Mouse (Mus musculus) testis, postnatal 14 days (tissue): ENCODE measurements around the gene 2300002M23Rik.

Experiments
- DNase-seq: peaks from one replicate; pipeline ENCODE4 v3.0.0; 2021; ENCODE audit warnings: low spot score

2300002M23Rik gene

DNA sequence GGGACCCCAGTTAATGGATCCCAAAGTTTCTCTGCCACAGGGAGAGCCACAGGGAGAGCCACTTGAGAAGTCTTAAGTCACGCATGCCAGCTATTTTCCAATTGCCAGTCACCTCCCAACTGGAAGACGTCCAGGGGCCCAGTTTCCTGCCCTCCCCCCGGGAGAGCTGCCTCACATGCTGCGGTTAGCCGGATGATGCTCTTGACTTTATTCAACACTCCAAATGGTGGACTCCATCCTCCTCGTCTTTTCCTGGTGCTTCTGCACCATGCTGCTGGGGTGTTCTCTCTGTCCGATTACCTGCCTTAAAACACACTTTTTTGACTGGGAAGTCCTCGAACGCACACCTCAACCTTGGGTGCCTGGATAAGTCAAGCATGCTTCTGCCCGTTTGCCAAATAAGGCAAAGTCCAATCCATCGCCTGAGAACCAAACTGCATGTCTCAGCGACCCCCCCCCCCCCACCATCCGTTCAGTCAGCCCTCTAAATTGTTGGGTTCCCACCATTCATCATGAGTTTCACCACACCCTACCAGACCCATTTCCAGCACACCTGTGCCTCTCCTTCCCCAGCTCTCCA is 11.0 kb upstream of the 2300002M23Rik start:
- no peak for DNase-seq

DNA sequence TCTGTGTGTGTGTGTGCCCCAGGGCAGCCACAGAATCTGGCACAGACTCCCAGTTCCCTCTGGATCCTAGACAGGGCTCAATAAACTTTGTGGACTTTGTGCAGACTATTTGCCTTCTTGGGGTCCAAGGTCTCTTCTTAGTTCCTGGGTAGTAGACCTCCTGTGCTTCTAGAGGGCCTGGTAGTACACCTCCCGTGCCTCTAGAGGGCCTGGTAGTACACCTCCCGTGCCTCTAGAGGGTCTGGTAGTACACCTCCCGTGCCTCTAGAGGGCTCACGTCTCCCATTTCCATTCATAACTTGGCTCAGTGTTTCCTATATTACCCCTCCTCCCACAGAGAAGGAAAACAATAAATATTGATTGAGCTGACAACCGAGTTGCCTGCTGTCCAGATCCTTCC is 10.4 kb upstream of the 2300002M23Rik start:
- peak; percentile 56 for DNase-seq

DNA sequence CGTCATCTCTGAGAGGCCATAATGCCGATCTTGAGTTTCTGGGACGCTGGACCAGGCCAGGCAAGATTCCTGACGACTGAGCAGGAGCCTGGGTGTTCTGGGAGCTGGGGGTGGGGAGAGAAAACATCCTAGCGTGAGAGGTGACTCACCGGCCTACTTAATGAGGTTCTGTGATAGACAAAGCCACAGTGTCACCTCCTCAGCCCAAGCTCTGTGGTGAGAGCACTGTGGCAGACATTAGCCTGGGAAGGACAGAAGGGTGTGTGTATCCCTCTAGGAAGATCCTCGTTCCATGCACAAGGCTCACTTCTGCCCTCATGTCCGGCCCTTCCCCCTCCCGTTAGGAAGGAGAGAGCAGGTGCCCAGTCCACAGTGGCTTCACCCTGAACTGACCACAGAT is 9.9 kb upstream of the 2300002M23Rik start:
- DNase-seq, result no peak

DNA sequence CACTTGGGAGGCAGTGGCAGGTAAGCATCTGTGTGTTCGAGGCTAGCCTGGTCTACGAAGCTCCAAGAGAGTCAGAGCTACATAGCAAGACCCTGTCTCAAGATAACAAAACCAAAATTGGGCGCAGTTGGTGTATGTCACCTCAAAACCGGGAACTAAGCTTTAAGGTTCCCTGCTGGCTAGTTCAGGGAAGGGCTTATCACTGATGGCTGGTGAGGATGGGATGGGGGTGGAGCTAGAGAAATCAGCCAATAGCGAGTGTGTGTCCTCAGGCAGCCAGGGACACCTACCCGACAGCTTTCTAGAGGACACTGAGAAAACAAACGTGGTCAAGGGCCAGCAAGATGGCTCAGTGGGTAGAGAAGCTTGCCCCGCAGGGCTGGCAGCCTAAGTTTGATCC is 9.0 kb upstream of the 2300002M23Rik start:
- no peak for DNase-seq

DNA sequence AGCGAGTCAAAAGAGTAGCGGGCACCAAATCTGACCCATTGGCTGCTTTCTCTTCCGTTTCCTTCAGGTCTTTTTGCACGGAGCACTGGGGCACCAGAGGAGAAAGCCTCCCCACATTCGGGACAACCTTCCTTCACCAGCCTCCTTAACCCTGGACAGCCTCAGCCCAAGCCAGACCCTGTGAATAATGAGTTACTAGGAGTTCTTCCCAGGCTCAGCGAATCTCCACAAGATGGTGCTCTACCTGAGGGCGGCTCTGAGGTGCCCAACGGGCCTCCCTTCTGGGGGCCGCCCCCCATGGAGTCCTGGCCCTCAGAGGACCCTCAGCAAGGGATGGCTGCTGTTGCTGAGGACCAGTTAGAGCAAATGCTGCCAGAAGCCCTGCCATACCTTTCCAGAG is 517 bp downstream of the 2300002M23Rik start:
- DNase-seq, result peak; percentile 2

DNA sequence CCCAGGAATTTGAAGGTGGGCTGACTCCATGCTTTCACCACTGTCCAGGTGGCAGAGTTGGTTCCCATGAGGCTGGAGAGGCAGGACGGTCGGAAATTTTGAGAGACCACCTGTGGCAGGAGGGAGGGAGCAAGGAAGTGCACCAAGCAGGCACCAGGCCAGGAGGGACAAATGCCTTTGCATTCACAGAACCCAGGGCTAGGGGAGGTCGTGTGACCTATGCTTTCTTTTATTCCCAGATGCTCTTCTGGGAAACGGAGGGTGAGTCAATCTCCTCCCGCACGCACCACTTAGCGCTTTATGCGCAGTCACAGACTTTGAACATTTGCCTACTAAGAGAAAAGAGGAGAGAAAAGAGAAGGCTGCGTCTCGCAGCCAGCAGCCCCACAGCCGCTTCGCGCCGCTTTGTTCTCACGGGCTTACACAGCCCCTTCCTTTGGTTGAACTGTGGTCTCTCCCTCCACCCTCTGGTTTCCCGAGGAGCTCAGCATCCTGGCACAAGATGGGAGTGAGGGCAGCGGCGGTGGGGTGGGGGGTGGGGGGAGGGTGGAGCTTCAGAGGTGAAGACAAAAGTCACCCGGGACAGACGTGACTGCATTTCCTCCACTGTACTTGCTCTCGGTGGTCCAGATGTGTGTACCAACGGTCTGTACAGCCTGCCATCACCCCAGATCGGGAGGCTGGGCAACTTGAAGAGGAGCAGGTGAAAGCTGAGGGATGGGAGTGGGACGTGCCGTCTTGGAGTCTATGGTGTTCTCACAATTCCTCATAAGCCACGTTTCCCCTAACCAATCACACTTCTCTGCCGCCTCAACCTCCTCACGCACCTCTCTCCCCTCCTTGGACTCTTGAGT is 2.1 kb downstream of the 2300002M23Rik start:
- DNase-seq, result peak; percentile 2

DNA sequence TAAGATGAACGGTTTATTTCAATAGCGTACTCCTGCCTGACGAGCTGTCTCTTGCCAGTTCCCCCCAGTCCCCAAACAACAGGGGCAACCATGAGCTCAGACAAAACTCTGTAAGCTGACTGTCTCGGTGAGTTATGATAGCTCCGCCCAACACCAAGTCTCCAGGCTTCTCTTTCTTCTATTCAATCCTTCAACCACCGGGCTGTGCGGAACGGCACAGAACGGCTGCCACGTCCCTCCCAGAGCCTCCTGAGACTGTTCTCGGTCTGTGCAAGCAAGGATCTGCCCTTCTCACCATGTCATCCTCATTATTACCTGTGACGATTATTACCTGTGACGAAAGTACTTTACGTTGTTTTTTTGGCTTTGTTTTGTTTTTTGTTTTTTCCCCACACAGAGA is 3.6 kb downstream of the 2300002M23Rik start:
- no peak for DNase-seq

DNA sequence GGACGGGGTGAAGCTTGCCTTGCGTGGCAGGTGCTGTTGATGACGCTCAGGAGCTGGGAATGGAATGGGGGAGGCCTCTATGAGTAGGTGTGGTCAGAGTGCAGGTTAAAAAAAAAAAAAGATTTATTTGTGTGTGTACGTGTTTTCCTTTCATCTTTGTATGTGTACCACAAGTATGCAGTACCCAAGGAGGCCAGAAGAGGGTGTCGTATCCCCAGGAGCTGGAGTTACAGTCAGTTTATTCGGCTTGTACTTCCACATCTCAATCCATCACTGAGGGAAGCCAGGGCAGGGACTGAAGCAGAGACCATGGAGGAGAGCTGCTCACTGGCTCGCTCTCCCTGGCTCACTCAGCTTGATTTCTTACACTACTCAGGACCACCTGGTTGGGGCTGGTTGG is 4.2 kb downstream of the 2300002M23Rik start:
- no peak for DNase-seq

DNA sequence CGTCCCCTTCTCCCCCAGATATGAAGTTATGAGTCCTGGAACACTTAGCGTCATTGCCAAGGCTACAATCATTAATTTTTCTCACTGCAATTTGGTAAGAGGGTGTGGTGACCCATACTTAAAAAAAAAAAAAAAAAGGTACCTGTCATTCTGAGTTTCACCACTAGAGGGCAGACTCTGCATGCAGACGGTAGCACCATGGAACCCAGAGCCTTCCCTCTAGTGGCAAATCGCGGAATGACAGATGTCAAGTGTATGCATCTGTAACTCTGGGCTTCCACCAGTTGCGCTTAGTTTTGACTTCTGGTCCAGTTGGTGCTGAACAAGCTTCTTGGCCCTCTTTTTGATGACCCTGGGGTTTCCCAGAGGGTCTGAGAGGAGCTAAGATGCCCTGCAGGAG is 11.0 kb downstream of the 2300002M23Rik start:
- DNase-seq, result peak; percentile 76

DNA sequence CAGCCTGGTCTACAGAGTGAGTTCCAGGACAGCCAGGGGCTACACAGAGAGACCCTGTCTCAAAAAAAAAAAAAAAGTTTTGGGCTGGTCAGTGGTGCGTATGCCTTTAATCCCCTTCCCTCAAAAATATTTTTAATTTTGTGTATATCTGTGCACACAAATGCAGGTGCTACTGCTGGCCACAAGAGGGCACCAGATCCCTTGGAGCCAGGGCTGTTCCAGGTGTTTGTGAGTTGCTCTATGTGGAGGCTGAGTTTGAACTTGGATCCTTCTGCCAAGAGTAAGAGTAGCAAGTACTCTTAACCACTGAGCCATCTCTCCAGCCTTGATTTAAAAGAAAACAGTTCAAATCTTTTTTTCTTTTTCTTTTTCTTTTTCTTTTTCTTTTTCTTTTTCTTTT is 15.7 kb downstream of the 2300002M23Rik start:
- no peak for DNase-seq

DNA sequence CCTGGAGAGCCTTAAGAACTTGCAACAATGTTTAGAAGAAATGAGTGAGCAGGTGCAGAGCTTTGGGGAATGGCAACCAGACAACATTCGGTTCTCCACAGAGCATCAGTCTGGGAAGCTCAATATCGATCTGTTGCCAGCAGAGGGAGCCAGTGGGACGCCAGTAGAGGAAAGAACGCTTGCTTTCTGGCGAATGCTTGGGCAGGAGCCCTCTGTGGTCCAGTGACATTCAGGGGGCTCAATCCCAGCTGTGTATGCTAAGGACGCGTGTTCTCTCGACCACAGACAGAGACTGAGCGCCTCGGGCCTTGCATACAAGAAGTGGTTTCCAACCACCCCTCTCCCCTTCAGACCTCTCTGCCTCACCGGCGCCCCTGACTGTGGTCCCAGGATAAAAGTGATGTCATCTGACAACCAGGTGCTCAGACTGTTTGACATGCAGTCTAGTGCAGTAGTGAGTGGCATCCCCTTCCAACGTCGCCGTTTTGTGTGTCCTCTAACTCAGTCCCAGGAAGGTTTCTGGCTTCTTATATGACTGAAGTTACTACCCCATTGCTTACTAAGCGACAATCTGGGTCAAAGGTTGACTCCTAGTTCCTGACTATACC is 17.2 kb downstream of the 2300002M23Rik start:
- peak; percentile 85 for DNase-seq

DNA sequence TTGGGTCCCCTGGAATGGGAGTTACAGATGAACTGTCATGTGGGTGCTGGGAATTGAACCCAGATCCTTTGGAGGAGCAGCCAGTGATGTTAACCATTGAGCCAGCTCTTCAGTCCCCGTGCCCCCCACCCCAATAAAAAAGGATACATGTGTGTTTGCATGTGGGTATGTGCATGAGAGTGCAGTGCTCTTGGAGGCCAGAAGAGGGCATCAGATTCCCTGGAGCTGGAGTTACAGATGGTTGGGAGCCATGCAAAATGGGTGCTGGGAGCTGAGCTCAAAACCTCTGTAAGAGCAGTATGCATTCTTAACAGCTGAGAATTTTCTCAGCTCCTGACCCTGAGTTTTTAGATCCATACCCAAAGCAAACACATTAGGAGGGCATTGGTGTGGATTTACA is 20.0 kb downstream of the 2300002M23Rik start:
- DNase-seq, result no peak

DNA sequence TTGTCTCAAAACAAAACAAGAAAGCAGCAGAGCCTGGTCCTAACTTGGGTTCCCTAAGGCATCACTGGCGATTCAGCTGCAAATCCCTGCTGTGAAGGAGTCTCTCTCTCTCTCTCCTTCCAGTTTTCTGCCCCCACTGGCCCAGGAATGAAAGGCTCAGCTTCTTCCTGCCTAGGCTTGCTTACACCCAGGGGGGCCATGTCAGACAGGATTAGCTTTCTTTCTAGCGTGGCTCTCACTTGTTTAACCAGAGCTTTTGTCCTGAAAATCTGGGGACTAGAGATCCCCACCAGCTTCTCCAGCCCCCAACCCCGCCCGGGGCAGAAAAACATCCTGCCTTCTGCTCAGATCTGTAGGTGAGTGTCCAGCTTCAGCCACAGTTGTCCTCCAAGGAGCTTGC is 21.1 kb downstream of the 2300002M23Rik start:
- DNase-seq, result no peak

DNA sequence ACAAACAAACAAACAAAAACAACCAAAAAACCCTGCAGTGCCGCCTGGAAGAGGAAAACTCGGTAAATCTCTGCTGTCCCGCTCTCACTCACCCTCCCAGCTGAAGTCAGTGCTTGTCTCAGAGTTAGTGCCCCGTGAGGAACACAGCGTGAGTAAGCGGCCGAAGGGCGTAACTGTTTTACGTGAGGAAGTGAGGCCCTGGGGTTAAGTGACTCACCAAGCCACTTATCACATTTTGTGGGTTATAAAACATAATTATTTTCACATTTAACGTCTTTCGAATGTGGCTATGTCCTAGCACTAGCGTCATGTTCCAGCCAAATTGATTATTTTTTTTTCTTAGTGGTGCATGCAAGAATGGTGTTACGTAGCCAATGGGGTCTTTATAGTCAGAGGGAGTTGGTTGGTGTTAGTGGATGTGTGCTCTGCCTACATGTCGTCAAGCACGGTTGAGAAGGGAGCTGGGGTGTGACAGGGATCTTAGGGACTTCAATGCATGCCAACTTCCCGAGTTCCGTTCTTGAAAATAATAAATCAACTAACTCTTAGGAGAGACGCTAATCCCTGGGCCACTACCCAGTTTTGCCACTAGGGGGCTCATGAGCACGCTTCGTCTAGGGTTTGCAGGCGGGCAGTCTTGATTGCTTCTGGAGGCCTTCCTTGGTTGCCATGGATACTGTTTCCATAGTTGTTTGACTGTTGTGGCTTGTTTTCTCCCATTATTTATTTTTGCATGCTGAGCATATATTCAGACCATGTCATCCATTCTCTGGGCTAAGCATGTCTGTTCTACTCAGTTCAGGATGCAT is 23.4 kb downstream of the 2300002M23Rik start:
- DNase-seq, result peak; percentile 67

DNA sequence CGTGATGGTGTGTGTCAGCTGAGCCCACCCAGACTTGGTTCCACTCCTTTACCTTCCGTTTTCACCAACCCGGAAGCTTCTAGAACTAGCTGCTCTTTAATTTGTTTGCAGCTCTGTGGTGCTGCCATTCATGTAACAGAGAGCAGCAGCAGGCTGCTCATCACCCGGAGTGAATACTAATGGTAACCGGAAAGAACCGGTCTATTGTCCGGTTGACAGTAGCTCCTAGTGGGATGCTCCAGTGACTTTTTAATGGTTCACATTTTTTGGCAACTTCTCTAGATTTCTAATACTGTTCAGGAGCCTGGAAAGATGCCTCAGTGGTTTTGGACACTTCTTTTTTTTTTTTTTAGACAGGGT is 23.9 kb downstream of the 2300002M23Rik start:
- DNase-seq, result no peak

DNA sequence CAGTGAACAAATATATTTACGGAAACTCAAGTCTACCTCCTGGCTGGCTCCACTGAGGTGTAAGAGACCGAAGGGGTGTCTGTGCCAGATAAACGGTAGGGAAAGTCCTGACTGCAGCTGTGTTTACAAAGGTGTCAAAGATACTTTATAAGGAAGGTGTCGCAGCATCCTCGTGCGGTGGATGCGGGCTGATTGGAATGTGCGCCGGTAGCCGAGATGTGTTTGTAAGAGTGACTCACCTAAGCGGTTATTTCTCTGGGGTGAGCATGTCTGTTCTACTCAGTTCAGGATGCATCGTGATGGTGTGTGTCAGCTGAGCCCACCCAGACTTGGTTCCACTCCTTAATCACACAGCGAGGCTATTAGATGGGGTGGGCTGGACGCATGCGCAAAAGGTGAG is 24.5 kb downstream of the 2300002M23Rik start:
- no peak for DNase-seq

DNA sequence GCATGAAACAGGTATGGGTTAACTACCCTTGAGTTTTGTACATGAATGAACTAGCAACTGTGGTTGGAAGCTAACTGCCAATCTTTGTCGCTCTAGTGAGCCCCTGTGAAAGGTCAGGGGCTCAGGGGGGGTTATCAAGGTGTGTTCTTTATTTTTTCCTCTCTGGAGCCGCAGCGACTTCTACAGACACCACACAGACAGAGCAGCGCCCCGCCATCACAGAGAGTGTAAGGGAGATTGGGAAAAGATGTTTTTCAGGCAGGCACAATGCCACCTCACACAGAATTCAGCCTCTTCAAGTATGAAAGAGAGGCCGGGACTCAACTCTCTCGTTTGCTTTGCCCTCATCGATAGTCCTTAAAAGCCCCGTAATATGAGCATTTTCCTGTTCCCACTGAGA is 24.9 kb downstream of the 2300002M23Rik start:
- no peak for DNase-seq

DNA sequence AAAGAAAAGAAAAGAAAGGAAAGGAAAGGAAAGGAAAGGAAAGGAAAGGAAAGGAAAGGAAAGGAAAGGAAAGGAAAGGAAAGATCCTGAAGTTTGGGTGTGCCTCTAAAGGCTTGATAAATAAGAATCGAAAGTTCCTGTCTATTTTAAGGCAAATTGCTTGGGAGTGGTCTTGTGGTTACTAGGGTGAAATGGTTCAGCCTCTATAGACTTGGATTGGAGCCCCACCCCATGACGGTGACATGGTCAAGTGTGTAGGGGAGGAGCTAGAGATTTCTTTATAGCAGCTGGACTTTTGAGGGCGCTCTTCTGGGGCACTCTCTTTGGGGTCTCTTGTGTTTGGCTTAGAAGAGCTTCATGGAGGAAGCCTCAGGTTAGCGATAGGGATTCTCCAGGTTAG is 26.5 kb downstream of the 2300002M23Rik start:
- no peak for DNase-seq

DNA sequence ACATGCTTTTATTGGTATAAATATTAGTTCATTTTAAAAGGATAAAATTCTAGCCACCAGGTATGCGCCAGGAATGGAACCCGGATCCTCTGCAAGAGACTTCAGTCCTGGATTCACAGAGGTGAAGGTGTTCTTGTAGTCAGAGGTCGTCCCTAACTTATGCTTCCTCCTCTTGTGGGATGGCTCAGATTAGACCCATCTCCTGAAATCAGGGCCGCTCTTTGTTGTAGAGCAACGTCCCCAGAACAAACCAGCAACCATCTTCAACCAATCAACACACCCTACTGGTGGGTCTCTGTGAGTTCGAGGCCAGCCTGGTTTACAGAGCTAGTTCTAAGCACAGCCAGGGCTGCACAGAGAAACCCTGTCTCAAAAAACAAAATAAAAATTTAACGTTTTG is 27.2 kb downstream of the 2300002M23Rik start:
- no peak for DNase-seq

DNA sequence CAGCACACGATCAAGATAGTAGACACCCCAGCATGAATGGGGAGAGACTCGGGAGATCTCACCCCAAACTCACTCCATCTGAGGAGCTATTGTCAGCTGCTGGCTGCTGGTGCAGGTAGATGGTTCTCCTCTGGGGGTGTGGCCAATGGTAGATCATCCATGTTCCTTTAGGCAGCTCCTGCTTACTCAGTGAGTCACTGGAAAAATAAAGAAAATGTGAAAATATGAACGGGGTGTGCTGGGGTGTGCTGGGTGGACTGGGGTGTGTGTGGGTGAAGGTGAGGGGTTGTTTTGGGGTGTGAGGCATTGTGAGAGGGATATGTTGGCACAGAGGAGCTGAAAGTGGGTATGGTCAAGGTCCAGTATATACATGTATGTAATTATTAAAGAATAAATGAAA is 30.1 kb downstream of the 2300002M23Rik start:
- no peak for DNase-seq

DNA sequence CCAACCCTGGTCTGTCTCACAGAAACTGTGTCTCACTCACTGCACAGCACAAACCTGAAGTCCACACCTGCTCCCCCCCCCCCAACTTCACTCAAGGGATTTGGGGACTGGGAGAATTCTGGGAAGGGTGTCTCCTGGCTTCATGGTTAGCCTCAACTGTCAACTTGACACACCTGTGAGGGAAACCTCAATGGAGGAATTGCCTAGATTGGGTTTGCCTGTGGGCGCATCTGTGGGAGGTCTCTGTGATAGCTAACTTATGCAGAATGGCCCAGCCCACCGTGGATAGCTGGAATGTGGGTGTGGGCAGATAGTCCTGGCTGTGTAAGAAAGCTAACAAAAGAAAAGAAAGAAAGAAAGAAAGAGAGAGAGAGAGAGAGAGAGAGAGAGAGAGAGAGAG is 34.0 kb downstream of the 2300002M23Rik start, which contains the start of gene Sfta2:
Sfta2 (plus strand) TSS at position 301 of the 400 bp plus-strand sequence.
- DNase-seq, result no peak

DNA sequence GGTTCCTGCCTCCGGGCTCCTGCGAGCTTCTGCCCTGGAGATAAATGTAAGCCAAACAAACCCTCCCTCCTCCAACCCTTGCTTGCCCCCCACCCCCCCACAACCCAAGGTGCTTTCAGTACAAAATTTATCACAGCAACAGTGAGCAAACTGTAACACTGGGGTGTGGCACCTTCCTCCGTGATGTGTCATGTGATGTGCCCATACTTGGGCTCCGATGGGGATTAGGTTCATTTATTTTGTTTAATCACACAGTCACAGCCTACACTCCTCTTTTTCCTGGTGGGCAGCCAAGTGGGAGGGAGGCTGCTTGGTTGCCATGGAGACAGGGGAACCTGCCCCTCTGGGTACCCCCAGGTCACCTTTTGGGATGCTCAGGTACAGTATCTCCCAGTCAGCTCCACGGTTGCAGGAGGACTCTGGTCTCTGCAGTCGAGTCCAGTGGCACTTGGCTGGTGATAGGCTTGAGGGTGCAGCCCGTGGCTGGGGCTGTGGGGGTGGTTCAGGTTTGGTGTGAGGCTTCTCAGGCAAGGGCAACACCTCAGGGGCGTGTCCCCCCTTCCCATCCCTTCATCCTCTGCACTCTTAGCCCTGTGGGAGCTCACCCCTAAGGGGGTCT is 34.6 kb downstream of the 2300002M23Rik start:
- no peak for DNase-seq
